Mouse (Mus musculus): ENCODE measurements around the gene Meox1. TPM values are rescaled to one million over a fixed set of nuclear protein-coding genes. Genes with fewer than 3 reads are reported as not detected.

Meox1 gene
- not detected in 2 replicates for total RNA-seq (2017)

GRCm38 (mm10) chr11:101894204-101894603 is at the start of gene Meox1:
Gene Meox1, minus strand, starts transcription at chr11:101894374.
- no peak for ATAC-seq (replicated peaks; ENCODE audit: low read depth, poor library complexity, severe bottlenecking)

- no peak for ATAC-seq (replicated peaks; ENCODE audit: low read depth, poor library complexity, severe bottlenecking)
These were observed 48.9 kb upstream of the Meox1 start for GRCm38 (mm10) chr11:101943055-101943454.

- no peak for ATAC-seq (replicated peaks; ENCODE audit: low read depth, poor library complexity, severe bottlenecking)
These were observed 42.9 kb upstream of the Meox1 start for GRCm38 (mm10) chr11:101937108-101937507.

GRCm38 (mm10) chr11:101936421-101936820 is 42.2 kb upstream of the Meox1 start:
- ATAC-seq (replicated peaks; ENCODE audit: low read depth, poor library complexity, severe bottlenecking), result no peak

- no peak for ATAC-seq (replicated peaks; ENCODE audit: low read depth, poor library complexity, severe bottlenecking)
These were observed 41.6 kb upstream of the Meox1 start for GRCm38 (mm10) chr11:101935743-101936142.

GRCm38 (mm10) chr11:101931978-101932377 is 37.8 kb upstream of the Meox1 start:
- ATAC-seq (replicated peaks; ENCODE audit: low read depth, poor library complexity, severe bottlenecking), result no peak

GRCm38 (mm10) chr11:101928030-101928762 is 34.0 kb upstream of the Meox1 start:
- no peak for ATAC-seq (replicated peaks; ENCODE audit: low read depth, poor library complexity, severe bottlenecking)

- no peak for ATAC-seq (replicated peaks; ENCODE audit: low read depth, poor library complexity, severe bottlenecking)
These were observed 32.9 kb upstream of the Meox1 start for GRCm38 (mm10) chr11:101926951-101927589.

GRCm38 (mm10) chr11:101925636-101926035 is 31.5 kb upstream of the Meox1 start:
- ATAC-seq (replicated peaks; ENCODE audit: low read depth, poor library complexity, severe bottlenecking), result no peak

GRCm38 (mm10) chr11:101924441-101924976 is 30.3 kb upstream of the Meox1 start:
- no peak for ATAC-seq (replicated peaks; ENCODE audit: low read depth, poor library complexity, severe bottlenecking)

GRCm38 (mm10) chr11:101923988-101924387 is 29.8 kb upstream of the Meox1 start:
- no peak for ATAC-seq (replicated peaks; ENCODE audit: low read depth, poor library complexity, severe bottlenecking)

GRCm38 (mm10) chr11:101921361-101921952 is 27.3 kb upstream of the Meox1 start:
- no peak for ATAC-seq (replicated peaks; ENCODE audit: low read depth, poor library complexity, severe bottlenecking)

- peak; percentile 81 for ATAC-seq (replicated peaks; ENCODE audit: low read depth, poor library complexity, severe bottlenecking)
These were observed 25.5 kb upstream of the Meox1 start for GRCm38 (mm10) chr11:101919660-101920059.

GRCm38 (mm10) chr11:101918609-101919008 is 24.4 kb upstream of the Meox1 start:
- no peak for ATAC-seq (replicated peaks; ENCODE audit: low read depth, poor library complexity, severe bottlenecking)

GRCm38 (mm10) chr11:101916772-101917171 is 22.6 kb upstream of the Meox1 start:
- ATAC-seq (replicated peaks; ENCODE audit: low read depth, poor library complexity, severe bottlenecking), result no peak

GRCm38 (mm10) chr11:101913591-101913990 is 19.4 kb upstream of the Meox1 start:
- ATAC-seq (replicated peaks; ENCODE audit: low read depth, poor library complexity, severe bottlenecking), result no peak

GRCm38 (mm10) chr11:101911855-101912579 is 17.8 kb upstream of the Meox1 start:
- ATAC-seq (replicated peaks; ENCODE audit: low read depth, poor library complexity, severe bottlenecking), result peak; percentile 46

GRCm38 (mm10) chr11:101910230-101910946 is 16.2 kb upstream of the Meox1 start:
- peak; percentile 82 for ATAC-seq (replicated peaks; ENCODE audit: low read depth, poor library complexity, severe bottlenecking)

GRCm38 (mm10) chr11:101908777-101909176 is 14.6 kb upstream of the Meox1 start:
- ATAC-seq (replicated peaks; ENCODE audit: low read depth, poor library complexity, severe bottlenecking), result no peak

- peak; percentile 83 for ATAC-seq (replicated peaks; ENCODE audit: low read depth, poor library complexity, severe bottlenecking)
These were observed 10.9 kb upstream of the Meox1 start for GRCm38 (mm10) chr11:101905115-101905514.

All from common myeloid progenitor, adult 5-6 weeks (primary cell).